Mouse (Mus musculus): Measurements from ENCODE around the gene Aox3. TPM values are rescaled to one million over a fixed set of nuclear protein-coding genes. Genes with fewer than 3 reads are reported as not detected.

The Aox3 gene
- polyA plus RNA-seq, 1 experiment from 2014 or later = 0.38 TPM

- no peaks in the 10 kb centered on the region for H3K36me3 ChIP-seq (ENCODE audit: control insufficient read depth, insufficient read depth, low read length)
- WGBS = 86% methylated on average over 8 of the region's 8 CpGs
- no peaks in the 10 kb centered on the region for H3K9me3 ChIP-seq (ENCODE audit: control insufficient read depth, low read length)
- no peak overlapping the region for H3K27ac ChIP-seq (ENCODE audit: low read depth, low read length)
- no peaks in the 10 kb centered on the region for H3K27me3 ChIP-seq (replicated peaks; ENCODE audit: control insufficient read depth, insufficient read depth, low read length)
- ATAC-seq = no peak
- no peaks in the 10 kb centered on the region for H3K4me1 ChIP-seq (ENCODE audit: control insufficient read depth, insufficient read depth, low read depth, low read length)
- no peak overlapping the region for H3K4me3 ChIP-seq (ENCODE audit: low read length)
- H3K4me2 ChIP-seq (ENCODE audit: low read length) = no peak overlapping the region
- H3K9ac ChIP-seq (ENCODE audit: low read depth, low read length) = no peak overlapping the region
Observed at GRCm38 (mm10) chr1:58152247-58152646, 39.3 kb downstream of the Aox3 start.

- ATAC-seq = peak; percentile 54
- H3K27ac ChIP-seq (ENCODE audit: low read depth, low read length) = no peak overlapping the region
- no peaks in the 10 kb centered on the region for H3K9me3 ChIP-seq (ENCODE audit: control insufficient read depth, low read length)
- no peaks in the 10 kb centered on the region for H3K4me1 ChIP-seq (ENCODE audit: control insufficient read depth, insufficient read depth, low read depth, low read length)
- no peak overlapping the region for H3K4me2 ChIP-seq (ENCODE audit: low read length)
- WGBS = 52% methylated on average over 5 of the region's 5 CpGs
- H3K36me3 ChIP-seq (ENCODE audit: control insufficient read depth, insufficient read depth, low read length) = no peaks in the 10 kb centered on the region
- H3K4me3 ChIP-seq (ENCODE audit: low read length) = no peak overlapping the region
- H3K27me3 ChIP-seq (replicated peaks; ENCODE audit: control insufficient read depth, insufficient read depth, low read length) = no peaks in the 10 kb centered on the region
- no peak overlapping the region for H3K9ac ChIP-seq (ENCODE audit: low read depth, low read length)
Observed at GRCm38 (mm10) chr1:58156747-58157146, 43.8 kb downstream of the Aox3 start.

- no peaks in the 10 kb centered on the region for H3K9me3 ChIP-seq (ENCODE audit: control insufficient read depth, low read length)
- H3K27me3 ChIP-seq (replicated peaks; ENCODE audit: control insufficient read depth, insufficient read depth, low read length) = no peaks in the 10 kb centered on the region
- no peak for ATAC-seq
- H3K4me1 ChIP-seq (ENCODE audit: control insufficient read depth, insufficient read depth, low read depth, low read length) = no peaks in the 10 kb centered on the region
- H3K36me3 ChIP-seq (ENCODE audit: control insufficient read depth, insufficient read depth, low read length) = no peaks in the 10 kb centered on the region
- no peak overlapping the region for H3K4me2 ChIP-seq (ENCODE audit: low read length)
- 89% methylated on average over 6 of the region's 6 CpGs for WGBS
- no peak overlapping the region for H3K27ac ChIP-seq (ENCODE audit: low read depth, low read length)
- H3K9ac ChIP-seq (ENCODE audit: low read depth, low read length) = no peak overlapping the region
- H3K4me3 ChIP-seq (ENCODE audit: low read length) = no peak overlapping the region
Observed at GRCm38 (mm10) chr1:58169893-58170292, 57.0 kb downstream of the Aox3 start.

DNA sequence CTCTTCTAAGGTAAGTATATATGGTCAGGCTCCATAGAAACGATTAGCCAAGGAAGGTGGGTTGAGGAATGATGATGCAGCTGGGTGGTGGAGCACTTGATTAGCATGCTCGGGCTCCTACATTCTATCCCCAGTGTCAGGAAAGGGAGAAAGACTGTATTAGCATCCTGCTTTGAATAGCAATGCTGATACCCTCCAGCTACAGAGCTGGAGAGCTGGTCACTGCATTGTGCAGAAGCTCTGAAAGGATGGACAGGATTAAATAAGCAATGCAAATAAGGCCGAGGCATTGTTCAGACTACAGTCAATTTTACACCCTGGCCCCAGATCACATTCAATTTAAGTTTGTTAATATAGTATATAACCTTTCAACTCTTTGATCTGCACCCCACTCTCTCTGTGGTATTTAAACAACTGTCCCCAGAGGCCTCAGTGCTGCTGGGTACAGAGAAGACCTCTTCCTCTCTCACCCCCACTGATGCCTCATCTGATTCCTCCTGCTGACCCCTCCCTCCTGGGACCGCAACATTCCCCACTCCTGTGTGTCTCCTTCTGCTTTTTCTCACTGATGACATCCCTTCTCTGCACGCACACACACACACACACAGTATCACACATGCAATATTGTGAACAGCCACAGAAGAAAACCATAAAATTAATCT lies 75.7 kb downstream of the Aox3 start:
- WGBS = 33% methylated on average over 5 of the region's 5 CpGs
- Histone ChIP-seq H3K4me2 (ENCODE audit: low read length) (no peak overlapping the region), H3K27me3 (replicated peaks; ENCODE audit: control insufficient read depth, insufficient read depth, low read length) (no peaks in the 10 kb centered on the region), H3K36me3 (ENCODE audit: control insufficient read depth, insufficient read depth, low read length) (no peaks in the 10 kb centered on the region), H3K4me1 (ENCODE audit: control insufficient read depth, insufficient read depth, low read depth, low read length) (no peaks in the 10 kb centered on the region), H3K27ac (ENCODE audit: low read depth, low read length) (no peak overlapping the region), H3K4me3 (ENCODE audit: low read length) (no peak overlapping the region), H3K9ac (ENCODE audit: low read depth, low read length) (no peak overlapping the region), H3K9me3 (ENCODE audit: control insufficient read depth, low read length) (no peaks in the 10 kb centered on the region)
- ATAC-seq = no peak

DNA sequence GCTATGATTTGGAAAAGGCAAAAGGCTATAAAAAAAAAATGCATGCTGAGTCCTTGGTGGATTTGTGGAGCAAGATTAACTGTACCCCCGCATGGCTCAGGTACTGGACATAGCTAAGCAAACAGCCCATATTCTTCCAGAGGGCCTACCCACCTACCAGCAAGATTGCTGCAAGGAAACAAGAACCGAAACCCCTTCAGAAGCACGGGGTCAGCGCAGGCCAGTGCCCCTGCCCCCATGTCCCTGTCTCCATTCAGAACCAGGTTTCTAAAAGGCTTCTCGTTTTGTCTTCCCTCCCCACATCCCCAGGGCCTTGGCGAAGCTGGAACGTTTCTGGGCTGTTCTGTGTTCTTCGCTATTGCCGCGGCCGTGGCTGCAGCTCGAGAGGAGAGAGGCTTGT lies 81.4 kb downstream of the Aox3 start:
- WGBS = 90% methylated on average over 12 of the region's 12 CpGs
- no peak overlapping the region for H3K4me2 ChIP-seq (ENCODE audit: low read length)
- H3K36me3 ChIP-seq (ENCODE audit: control insufficient read depth, insufficient read depth, low read length) = no peaks in the 10 kb centered on the region
- H3K27ac ChIP-seq (ENCODE audit: low read depth, low read length) = no peak overlapping the region
- H3K4me3 ChIP-seq (ENCODE audit: low read length) = no peak overlapping the region
- H3K4me1 ChIP-seq (ENCODE audit: control insufficient read depth, insufficient read depth, low read depth, low read length) = no peaks in the 10 kb centered on the region
- ATAC-seq = no peak
- H3K9ac ChIP-seq (ENCODE audit: low read depth, low read length) = no peak overlapping the region
- no peaks in the 10 kb centered on the region for H3K27me3 ChIP-seq (replicated peaks; ENCODE audit: control insufficient read depth, insufficient read depth, low read length)
- H3K9me3 ChIP-seq (ENCODE audit: control insufficient read depth, low read length) = no peaks in the 10 kb centered on the region

- ATAC-seq = no peak
- no peak overlapping the region for H3K27ac ChIP-seq (ENCODE audit: low read depth, low read length)
- H3K4me1 ChIP-seq (ENCODE audit: control insufficient read depth, insufficient read depth, low read depth, low read length) = no peaks in the 10 kb centered on the region
- no peaks in the 10 kb centered on the region for H3K9me3 ChIP-seq (ENCODE audit: control insufficient read depth, low read length)
- no peak overlapping the region for H3K4me2 ChIP-seq (ENCODE audit: low read length)
- no peak overlapping the region for H3K9ac ChIP-seq (ENCODE audit: low read depth, low read length)
- no peaks in the 10 kb centered on the region for H3K36me3 ChIP-seq (ENCODE audit: control insufficient read depth, insufficient read depth, low read length)
- no peaks in the 10 kb centered on the region for H3K27me3 ChIP-seq (replicated peaks; ENCODE audit: control insufficient read depth, insufficient read depth, low read length)
- no peak overlapping the region for H3K4me3 ChIP-seq (ENCODE audit: low read length)
- WGBS = 75% methylated on average over 3 of the region's 3 CpGs
Observed at GRCm38 (mm10) chr1:58194988-58195387, 82.1 kb downstream of the Aox3 start.

GRCm38 (mm10) chr1:58195541-58195940 lies 82.6 kb downstream of the Aox3 start:
- H3K9me3 ChIP-seq (ENCODE audit: control insufficient read depth, low read length) = no peaks in the 10 kb centered on the region
- ATAC-seq = peak; percentile 58; the same call in 1 of the 2 replicates
- H3K4me2 ChIP-seq (ENCODE audit: low read length) = peak overlapping the region; percentile 43
- no peaks in the 10 kb centered on the region for H3K36me3 ChIP-seq (ENCODE audit: control insufficient read depth, insufficient read depth, low read length)
- H3K27me3 ChIP-seq (replicated peaks; ENCODE audit: control insufficient read depth, insufficient read depth, low read length) = no peaks in the 10 kb centered on the region
- 19% methylated on average over 10 of the region's 10 CpGs for WGBS
- no peaks in the 10 kb centered on the region for H3K4me1 ChIP-seq (ENCODE audit: control insufficient read depth, insufficient read depth, low read depth, low read length)
- H3K27ac ChIP-seq (ENCODE audit: low read depth, low read length) = no peak overlapping the region
- no peak overlapping the region for H3K9ac ChIP-seq (ENCODE audit: low read depth, low read length)
- H3K4me3 ChIP-seq (ENCODE audit: low read length) = no peak overlapping the region

DNA sequence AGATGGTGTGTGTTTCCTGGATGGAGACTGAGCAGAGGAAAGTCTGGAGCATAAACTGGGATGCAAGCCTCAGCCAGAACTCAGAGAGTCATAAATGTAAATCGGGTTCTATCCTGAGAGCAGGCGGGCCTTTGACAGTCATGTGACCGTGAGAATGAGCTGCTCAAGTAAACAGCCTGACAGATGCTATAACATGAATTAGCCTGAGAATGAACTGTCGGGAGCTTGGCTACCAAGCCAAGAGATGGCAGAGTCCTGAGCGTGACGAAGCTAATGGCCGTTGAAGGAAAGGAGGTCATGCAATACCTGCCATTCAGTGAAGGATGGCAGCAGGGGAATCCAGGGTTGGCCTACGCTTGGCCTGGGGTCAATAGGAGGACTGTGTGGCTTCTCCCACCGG lies 84.1 kb downstream of the Aox3 start:
- no peaks in the 10 kb centered on the region for H3K9me3 ChIP-seq (ENCODE audit: control insufficient read depth, low read length)
- 65% methylated on average over 9 of the region's 9 CpGs for WGBS
- H3K4me1 ChIP-seq (ENCODE audit: control insufficient read depth, insufficient read depth, low read depth, low read length) = no peaks in the 10 kb centered on the region
- no peaks in the 10 kb centered on the region for H3K27me3 ChIP-seq (replicated peaks; ENCODE audit: control insufficient read depth, insufficient read depth, low read length)
- H3K9ac ChIP-seq (ENCODE audit: low read depth, low read length) = no peak overlapping the region
- H3K4me3 ChIP-seq (ENCODE audit: low read length) = no peak overlapping the region
- H3K36me3 ChIP-seq (ENCODE audit: control insufficient read depth, insufficient read depth, low read length) = no peaks in the 10 kb centered on the region
- H3K4me2 ChIP-seq (ENCODE audit: low read length) = no peak overlapping the region
- 0 out of 2 replicates have a peak, but pooled peaks have one; percentile 45 for ATAC-seq
- H3K27ac ChIP-seq (ENCODE audit: low read depth, low read length) = no peak overlapping the region

GRCm38 (mm10) chr1:58198386-58198785 lies 85.5 kb downstream of the Aox3 start:
- Histone ChIP-seq H3K27ac (ENCODE audit: low read depth, low read length) (no peak overlapping the region), H3K4me2 (ENCODE audit: low read length) (no peak overlapping the region), H3K9ac (ENCODE audit: low read depth, low read length) (no peak overlapping the region), H3K27me3 (replicated peaks; ENCODE audit: control insufficient read depth, insufficient read depth, low read length) (no peaks in the 10 kb centered on the region), H3K36me3 (ENCODE audit: control insufficient read depth, insufficient read depth, low read length) (no peaks in the 10 kb centered on the region), H3K9me3 (ENCODE audit: control insufficient read depth, low read length) (no peaks in the 10 kb centered on the region), H3K4me3 (ENCODE audit: low read length) (no peak overlapping the region), H3K4me1 (ENCODE audit: control insufficient read depth, insufficient read depth, low read depth, low read length) (no peaks in the 10 kb centered on the region)
- no peak for ATAC-seq
- 80% methylated on average over 4 of the region's 4 CpGs for WGBS

Measured in hindbrain, embryonic 16.5 days (tissue).